Mouse (Mus musculus): ENCODE data around the gene Macrod2. TPM values are rescaled to one million over a fixed set of nuclear protein-coding genes. Genes with fewer than 3 reads are reported as not detected.
A peak's percentile ranks its signal among the peaks of the same experiment; 100 is the strongest.

The Macrod2 gene
- polyA plus RNA-seq, 1 experiment from 2014 or later, result 62.2 TPM

GRCm38 (mm10) chr2:141007725-141008124 lies 612.6 kb downstream of the Macrod2 start:
- no peaks in the 10 kb centered on the region for H3K9me3 ChIP-seq (ENCODE audit: control insufficient read depth, low read length)
- ATAC-seq (ENCODE audit: low FRiP score), result no peak
- no peaks in the 10 kb centered on the region for H3K36me3 ChIP-seq (replicated peaks; ENCODE audit: control insufficient read depth, insufficient read depth)
- DNase-seq (ENCODE audit: low spot score), result no peak
- no peak overlapping the region for H3K9ac ChIP-seq
- no peak overlapping the region for H3K27ac ChIP-seq
- no peaks in the 10 kb centered on the region for H3K27me3 ChIP-seq (ENCODE audit: control insufficient read depth, insufficient read depth, low read length)
- H3K4me1 ChIP-seq (replicated peaks; ENCODE audit: control insufficient read depth, insufficient read depth, low read length), result peaks cover 7% of the 10 kb centered on the region; the same call in 1 of the 2 replicates
- no peak overlapping the region for H3K4me2 ChIP-seq (replicated peaks)
- WGBS, result 48% methylated on average over 7 of the region's 7 CpGs
- no peak overlapping the region for H3K4me3 ChIP-seq (replicated peaks; ENCODE audit: low read length)

GRCm38 (mm10) chr2:141008458-141008857 lies 613.3 kb downstream of the Macrod2 start:
- H3K4me1 ChIP-seq (replicated peaks; ENCODE audit: control insufficient read depth, insufficient read depth, low read length), result peaks cover 7% of the 10 kb centered on the region; the same call in 1 of the 2 replicates
- H3K4me3 ChIP-seq (replicated peaks; ENCODE audit: low read length), result no peak overlapping the region
- no peaks in the 10 kb centered on the region for H3K36me3 ChIP-seq (replicated peaks; ENCODE audit: control insufficient read depth, insufficient read depth)
- ATAC-seq (ENCODE audit: low FRiP score), result no peak
- no peak overlapping the region for H3K27ac ChIP-seq
- 76% methylated on average over 1 of the region's 1 CpGs for WGBS
- no peak overlapping the region for H3K4me2 ChIP-seq (replicated peaks)
- DNase-seq (ENCODE audit: low spot score), result no peak
- no peaks in the 10 kb centered on the region for H3K27me3 ChIP-seq (ENCODE audit: control insufficient read depth, insufficient read depth, low read length)
- H3K9ac ChIP-seq, result no peak overlapping the region
- H3K9me3 ChIP-seq (ENCODE audit: control insufficient read depth, low read length), result no peaks in the 10 kb centered on the region

DNA sequence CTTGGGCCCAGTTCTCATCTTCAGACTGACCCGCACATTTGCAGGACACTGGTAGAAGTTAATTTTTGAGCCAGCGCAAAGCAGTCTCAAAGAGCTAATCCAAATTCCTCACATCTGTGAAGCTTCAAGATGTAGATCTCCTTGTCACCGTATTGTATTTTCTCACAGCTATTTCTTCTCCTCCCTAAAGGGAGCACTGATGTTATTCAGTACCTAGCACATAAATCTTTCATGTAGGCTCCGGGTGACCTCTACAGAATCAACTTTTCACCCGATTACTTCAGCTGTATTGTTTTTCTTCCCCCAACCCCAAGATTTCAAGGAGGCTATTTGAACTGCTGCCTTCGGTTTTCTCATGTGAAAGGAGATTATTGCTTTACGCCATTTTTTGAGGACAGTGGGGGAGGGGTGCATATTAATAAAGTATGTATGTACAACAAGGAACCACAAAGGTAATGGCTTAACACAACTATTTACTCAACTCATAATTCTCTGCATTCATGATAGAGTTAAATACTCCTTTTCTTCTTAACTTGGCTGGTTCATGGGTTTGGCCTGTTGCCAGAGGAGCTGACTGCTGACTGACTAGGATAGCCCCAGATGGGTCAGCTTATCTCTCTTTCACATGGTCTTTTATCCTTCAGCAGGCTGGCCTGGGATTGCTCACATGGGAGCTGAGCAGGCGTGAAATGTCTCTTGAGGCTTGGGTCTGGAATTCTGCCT lies 618.5 kb downstream of the Macrod2 start:
- no peaks in the 10 kb centered on the region for H3K27me3 ChIP-seq (ENCODE audit: control insufficient read depth, insufficient read depth, low read length)
- DNase-seq (ENCODE audit: low spot score) (no peak), ATAC-seq (ENCODE audit: low FRiP score) (peak; percentile 48; the same call in 1 of the 2 replicates)
- no peaks in the 10 kb centered on the region for H3K4me1 ChIP-seq (replicated peaks; ENCODE audit: control insufficient read depth, insufficient read depth, low read length)
- WGBS, result 47% methylated on average over 8 of the region's 8 CpGs
- no peak overlapping the region for H3K9ac ChIP-seq
- H3K36me3 ChIP-seq (replicated peaks; ENCODE audit: control insufficient read depth, insufficient read depth), result no peaks in the 10 kb centered on the region
- no peaks in the 10 kb centered on the region for H3K9me3 ChIP-seq (ENCODE audit: control insufficient read depth, low read length)
- no peak overlapping the region for H3K27ac ChIP-seq
- no peak overlapping the region for H3K4me2 ChIP-seq (replicated peaks)
- no peak overlapping the region for H3K4me3 ChIP-seq (replicated peaks; ENCODE audit: low read length)

GRCm38 (mm10) chr2:141022971-141023370 lies 627.9 kb downstream of the Macrod2 start:
- Histone ChIP-seq H3K4me3 (replicated peaks; ENCODE audit: low read length) (no peak overlapping the region), H3K27ac (no peak overlapping the region), H3K9me3 (ENCODE audit: control insufficient read depth, low read length) (no peaks in the 10 kb centered on the region), H3K4me1 (replicated peaks; ENCODE audit: control insufficient read depth, insufficient read depth, low read length) (peaks cover 7% of the 10 kb centered on the region; the same call in 1 of the 2 replicates), H3K27me3 (ENCODE audit: control insufficient read depth, insufficient read depth, low read length) (no peaks in the 10 kb centered on the region), H3K4me2 (replicated peaks) (no peak overlapping the region), H3K36me3 (replicated peaks; ENCODE audit: control insufficient read depth, insufficient read depth) (no peaks in the 10 kb centered on the region), H3K9ac (no peak overlapping the region)
- no peak for ATAC-seq (ENCODE audit: low FRiP score)
- no peak for DNase-seq (ENCODE audit: low spot score)
- WGBS, result 77% methylated on average over 4 of the region's 4 CpGs

GRCm38 (mm10) chr2:141023916-141024315 lies 628.8 kb downstream of the Macrod2 start:
- Histone ChIP-seq H3K27ac (no peak overlapping the region), H3K9me3 (ENCODE audit: control insufficient read depth, low read length) (no peaks in the 10 kb centered on the region), H3K9ac (no peak overlapping the region), H3K36me3 (replicated peaks; ENCODE audit: control insufficient read depth, insufficient read depth) (no peaks in the 10 kb centered on the region), H3K4me1 (replicated peaks; ENCODE audit: control insufficient read depth, insufficient read depth, low read length) (peaks cover 7% of the 10 kb centered on the region; the same call in 1 of the 2 replicates), H3K4me3 (replicated peaks; ENCODE audit: low read length) (no peak overlapping the region), H3K27me3 (ENCODE audit: control insufficient read depth, insufficient read depth, low read length) (no peaks in the 10 kb centered on the region), H3K4me2 (replicated peaks) (no peak overlapping the region)
- 60% methylated on average over 7 of the region's 7 CpGs for WGBS
- ATAC-seq (ENCODE audit: low FRiP score) (no peak), DNase-seq (ENCODE audit: low spot score) (no peak)

DNA sequence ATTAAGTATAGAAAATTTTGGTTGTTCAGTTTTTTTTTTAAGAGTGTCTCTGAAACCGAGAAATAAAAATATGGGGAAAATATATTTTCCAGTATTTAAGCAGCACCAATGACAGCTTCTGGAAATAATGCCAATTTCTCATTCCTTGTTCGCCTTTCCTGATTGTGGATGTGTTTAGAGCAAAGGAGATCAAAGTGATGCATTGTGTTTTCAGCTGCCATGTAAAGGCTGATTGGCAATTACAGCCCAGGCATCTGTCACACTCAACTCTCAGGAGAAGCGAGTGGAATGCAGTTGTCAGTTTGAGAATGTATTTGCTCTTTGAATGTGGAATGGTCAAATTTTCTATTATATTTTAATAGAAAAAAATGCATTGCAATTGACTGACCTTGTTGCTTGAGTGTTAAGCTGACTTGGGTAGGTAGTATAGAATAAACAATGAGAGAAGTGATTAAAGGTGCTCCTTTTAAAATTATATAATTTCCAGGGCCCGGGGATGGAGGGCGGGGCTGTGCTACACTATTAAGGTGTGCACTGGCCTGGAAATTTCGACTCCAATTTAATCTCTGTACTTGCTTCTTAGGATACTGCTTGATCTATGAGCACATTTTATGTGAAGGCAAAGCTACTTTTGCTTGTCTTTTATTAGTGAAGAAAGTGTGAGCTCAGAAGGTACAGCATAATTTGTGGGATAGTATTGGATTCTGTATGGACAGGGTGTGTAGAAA lies 629.4 kb downstream of the Macrod2 start:
- DNase-seq (ENCODE audit: low spot score) (no peak), ATAC-seq (ENCODE audit: low FRiP score) (no peak; the same call in 1 of the 2 replicates)
- Histone ChIP-seq H3K9ac (no peak overlapping the region), H3K4me1 (replicated peaks; ENCODE audit: control insufficient read depth, insufficient read depth, low read length) (peaks cover 7% of the 10 kb centered on the region; the same call in 1 of the 2 replicates), H3K27ac (no peak overlapping the region), H3K27me3 (ENCODE audit: control insufficient read depth, insufficient read depth, low read length) (no peaks in the 10 kb centered on the region), H3K36me3 (replicated peaks; ENCODE audit: control insufficient read depth, insufficient read depth) (no peaks in the 10 kb centered on the region), H3K4me2 (replicated peaks) (no peak overlapping the region), H3K9me3 (ENCODE audit: control insufficient read depth, low read length) (no peaks in the 10 kb centered on the region), H3K4me3 (replicated peaks; ENCODE audit: low read length) (no peak overlapping the region)
- 52% methylated on average over 6 of the region's 6 CpGs for WGBS

DNA sequence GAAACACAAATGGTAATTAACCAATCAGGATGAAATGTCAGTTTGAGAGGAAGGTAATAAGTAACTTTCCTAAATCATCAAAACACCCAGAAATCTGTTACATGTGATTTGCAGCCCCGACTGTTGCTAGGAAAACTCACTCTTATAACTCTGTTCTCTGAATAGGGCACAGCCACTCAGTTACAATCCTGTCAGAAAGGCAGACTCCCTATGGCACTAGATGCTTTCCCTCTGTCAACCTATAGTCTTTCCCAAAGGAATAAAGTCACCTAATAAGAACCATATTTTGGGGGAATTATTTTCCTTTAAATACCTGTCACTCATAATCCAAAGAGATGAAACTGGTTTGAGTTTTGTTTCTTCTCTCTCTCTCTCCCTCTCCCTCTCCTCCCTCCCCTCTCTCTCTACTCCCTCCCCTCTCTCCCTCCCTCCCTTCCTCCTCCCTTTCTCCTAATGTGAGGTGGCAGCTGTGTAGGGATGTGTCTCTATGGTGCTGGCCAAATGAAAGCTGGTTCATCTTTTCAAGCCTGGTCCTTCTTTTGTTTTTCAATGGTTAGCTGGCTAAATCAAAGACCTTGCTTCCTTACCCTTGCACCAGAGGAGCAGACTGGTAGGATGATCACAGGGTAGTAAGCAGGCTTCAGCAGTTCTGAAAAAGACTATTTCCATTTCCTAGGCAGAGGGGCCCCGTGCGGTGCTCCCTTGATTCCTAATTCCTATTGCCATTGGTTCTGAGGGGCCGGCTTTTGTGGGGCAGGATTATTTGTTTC lies 661.8 kb downstream of the Macrod2 start:
- Histone ChIP-seq H3K4me1 (replicated peaks; ENCODE audit: control insufficient read depth, insufficient read depth, low read length) (peaks cover 11% of the 10 kb centered on the region; the same call in 1 of the 2 replicates), H3K27me3 (ENCODE audit: control insufficient read depth, insufficient read depth, low read length) (no peaks in the 10 kb centered on the region), H3K9me3 (ENCODE audit: control insufficient read depth, low read length) (no peaks in the 10 kb centered on the region), H3K4me3 (replicated peaks; ENCODE audit: low read length) (no peak overlapping the region), H3K9ac (peak overlapping the region; percentile 40; the same call in 1 of the 2 replicates), H3K27ac (peak overlapping the region; percentile 57), H3K36me3 (replicated peaks; ENCODE audit: control insufficient read depth, insufficient read depth) (no peaks in the 10 kb centered on the region), H3K4me2 (replicated peaks) (peak overlapping the region; percentile 17; the same call in 1 of the 2 replicates)
- ATAC-seq (ENCODE audit: low FRiP score) (peak; percentile 77), DNase-seq (ENCODE audit: low spot score) (no peak)
- 7% methylated on average over 4 of the region's 4 CpGs for WGBS

DNA sequence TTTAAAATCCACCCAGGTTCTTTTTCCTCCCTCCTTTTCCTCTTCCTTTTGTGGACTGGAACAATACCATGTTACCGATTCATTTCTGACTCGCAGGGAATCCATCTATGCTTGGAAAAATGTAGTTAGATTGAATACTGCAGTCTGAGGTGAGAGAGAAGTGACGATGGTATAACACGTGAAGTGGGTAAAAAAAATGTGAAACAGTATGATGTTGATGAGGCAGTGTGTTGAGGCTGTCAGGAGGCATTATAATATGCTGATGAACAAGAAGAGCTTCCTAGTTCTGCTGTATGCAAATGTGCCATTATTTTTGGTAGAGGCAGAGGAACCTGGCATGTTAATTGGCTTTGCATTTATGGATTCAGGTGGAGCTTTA lies 662.3 kb downstream of the Macrod2 start:
- Histone ChIP-seq H3K4me2 (replicated peaks) (peak overlapping the region; percentile 17; the same call in 1 of the 2 replicates), H3K27me3 (ENCODE audit: control insufficient read depth, insufficient read depth, low read length) (no peaks in the 10 kb centered on the region)
- ATAC-seq (ENCODE audit: low FRiP score), result peak; percentile 34

More for the DNA sequence above, 662.3 kb downstream of the Macrod2 start:
- no peaks in the 10 kb centered on the region for H3K36me3 ChIP-seq (replicated peaks; ENCODE audit: control insufficient read depth, insufficient read depth)
- WGBS, result 11% methylated on average over 4 of the region's 4 CpGs
- peak overlapping the region; percentile 40; the same call in 1 of the 2 replicates for H3K9ac ChIP-seq
- H3K9me3 ChIP-seq (ENCODE audit: control insufficient read depth, low read length), result no peaks in the 10 kb centered on the region
- no peak for DNase-seq (ENCODE audit: low spot score)
- no peak overlapping the region for H3K4me3 ChIP-seq (replicated peaks; ENCODE audit: low read length)
- peaks cover 11% of the 10 kb centered on the region; the same call in 1 of the 2 replicates for H3K4me1 ChIP-seq (replicated peaks; ENCODE audit: control insufficient read depth, insufficient read depth, low read length)
- peak overlapping the region; percentile 57 for H3K27ac ChIP-seq
